Mouse (Mus musculus): ENCODE measurements around the gene M1ap.

GRCm38 (mm10) chr6:83003850-83004249 lies 57.1 kb downstream of the M1ap start:
- no peak for TF ChIP-seq GATA1 (IDR thresholded peaks at IDR 0.05; ENCODE audit: borderline replicate concordance, low read length)
- no peak for TF ChIP-seq FLI1 (IDR thresholded peaks at IDR 0.05; ENCODE audit: low read length)
